Mouse (Mus musculus): ENCODE results near the gene Zdhhc22.
A peak's percentile ranks its signal among the peaks of the same experiment; 100 is the strongest.

Zdhhc22 gene

DNA sequence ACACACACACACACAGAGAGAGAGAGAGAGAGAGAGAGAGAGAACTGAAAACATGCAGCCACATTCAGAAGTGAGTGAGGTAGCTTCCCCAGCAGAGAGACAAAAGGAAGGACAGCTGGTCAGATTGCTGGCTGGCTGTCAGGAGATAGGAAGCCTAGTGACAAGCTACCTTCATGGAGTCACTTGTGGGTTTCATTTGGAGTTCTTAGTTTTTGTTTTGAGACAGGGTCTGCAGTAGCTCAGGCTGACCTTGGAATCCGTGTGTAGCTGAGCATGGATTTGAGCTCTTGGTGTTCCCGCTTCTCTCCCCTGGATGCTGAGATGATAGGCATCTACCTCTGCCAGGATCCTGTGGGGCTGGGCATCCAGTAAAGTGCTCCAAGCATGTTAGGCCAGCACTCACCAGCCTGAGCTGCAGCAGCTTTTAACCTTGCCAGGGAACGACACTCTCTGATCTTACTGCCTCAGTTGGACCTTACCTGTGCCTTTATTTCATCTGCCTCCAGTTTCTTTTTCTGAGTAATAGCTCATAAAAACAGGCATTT lies 29.4 kb downstream of the Zdhhc22 start:
- no peak for DNase-seq

- no peak for DNase-seq
These were observed 30.1 kb downstream of the Zdhhc22 start for GRCm38 (mm10) chr12:86960138-86960537.

DNA sequence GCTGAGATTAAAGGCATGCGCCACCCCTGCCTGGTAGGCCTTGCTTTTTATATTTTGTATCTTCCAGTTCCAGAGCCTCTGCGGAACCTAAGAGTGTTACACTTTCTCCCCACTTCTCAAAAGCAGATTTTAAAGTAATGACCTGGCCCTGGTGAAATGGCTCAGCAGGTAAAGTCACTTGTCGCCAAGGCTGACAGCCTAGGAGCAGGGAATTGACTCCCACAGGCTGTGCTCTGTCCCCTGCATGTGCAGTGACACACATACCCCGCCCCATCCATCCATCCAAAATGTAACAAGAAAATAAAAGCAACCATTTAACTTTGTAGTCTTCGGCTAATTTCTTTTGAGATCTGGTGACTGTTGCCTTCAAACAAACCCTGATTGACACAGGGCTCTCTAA lies 30.6 kb downstream of the Zdhhc22 start:
- DNase-seq: no peak

DNA sequence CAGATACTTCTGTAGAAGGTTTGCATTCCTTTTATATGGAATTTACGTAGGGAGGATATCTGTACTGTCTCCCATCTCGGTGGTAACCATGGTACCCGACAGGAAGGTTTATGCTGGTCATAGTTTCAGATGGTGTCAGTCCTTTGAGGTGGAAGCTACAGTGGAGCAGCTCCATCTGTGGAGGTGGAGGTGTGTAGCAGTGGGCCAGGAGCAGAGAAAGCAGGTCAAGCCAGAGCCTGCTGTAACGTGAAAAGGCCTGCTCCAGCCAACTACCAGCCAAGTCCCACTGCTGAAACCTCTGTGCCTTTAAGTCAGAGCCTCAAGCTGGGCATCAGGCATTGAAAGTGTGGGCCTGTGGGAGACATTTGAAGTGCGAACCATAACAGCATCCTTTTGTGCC lies 31.7 kb downstream of the Zdhhc22 start:
- DNase-seq: no peak

- DNase-seq: no peak
These were observed 34.3 kb downstream of the Zdhhc22 start for GRCm38 (mm10) chr12:86955894-86956293.

GRCm38 (mm10) chr12:86952331-86952850 lies 37.8 kb downstream of the Zdhhc22 start:
- no peak for DNase-seq

- no peak for DNase-seq
These were observed 39.3 kb downstream of the Zdhhc22 start for GRCm38 (mm10) chr12:86950961-86951360.

DNA sequence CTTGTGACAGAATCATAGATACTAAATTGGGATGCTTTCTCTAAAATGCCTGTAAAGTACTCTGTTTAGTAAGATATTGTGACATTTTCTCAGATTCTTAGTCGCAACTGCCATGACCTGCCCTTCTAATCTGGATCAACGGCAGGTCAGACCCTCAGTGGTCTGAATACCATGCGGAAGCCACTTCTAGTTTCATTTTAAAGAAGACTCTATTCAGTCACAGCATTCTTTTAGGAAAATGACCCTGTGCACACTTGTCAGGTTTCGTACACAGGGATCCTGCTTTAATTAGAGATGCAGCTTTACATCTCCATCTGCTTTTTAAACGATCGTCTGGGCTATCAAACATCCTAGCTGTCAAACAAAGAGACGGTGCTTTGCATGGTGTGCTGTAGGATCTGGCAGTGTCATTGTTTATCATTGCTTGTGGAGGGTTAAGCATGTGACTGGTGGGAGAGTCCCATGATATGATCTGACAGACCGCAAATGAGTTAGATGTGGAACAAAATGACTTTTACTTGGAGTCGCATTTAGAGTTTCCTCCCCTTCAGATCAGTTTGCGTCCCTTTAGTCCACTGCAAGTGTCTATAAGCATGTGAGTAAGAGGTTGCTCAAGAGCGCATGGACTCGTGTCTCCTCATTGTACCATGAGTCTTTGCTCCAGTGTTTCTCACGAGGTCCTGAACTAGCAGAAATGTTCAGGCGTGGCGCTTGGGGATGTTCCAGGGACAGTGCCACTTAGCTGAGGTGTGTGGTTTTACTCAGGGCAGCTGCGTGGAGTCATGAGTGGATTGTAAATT lies 39.9 kb downstream of the Zdhhc22 start:
- DNase-seq: no peak

DNA sequence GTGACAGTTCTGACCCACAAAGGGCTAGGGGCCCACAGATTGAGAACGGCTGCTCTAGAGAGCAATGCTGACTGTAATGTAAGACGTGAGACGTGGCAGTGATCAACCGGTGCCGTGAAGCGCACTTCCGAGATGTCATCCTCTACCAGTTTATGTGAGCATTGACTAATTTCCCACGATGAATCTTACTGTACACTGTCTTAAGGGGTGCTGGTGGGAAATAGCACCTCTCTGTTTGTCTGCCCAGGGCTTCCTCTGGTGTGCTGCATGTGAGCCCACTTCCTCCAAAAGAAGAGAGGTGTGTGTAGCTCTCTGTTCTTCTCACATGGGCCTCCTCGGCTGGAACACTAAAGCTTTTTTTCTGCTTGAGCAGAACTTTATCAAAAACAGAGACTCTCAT lies 40.7 kb downstream of the Zdhhc22 start:
- DNase-seq: no peak

GRCm38 (mm10) chr12:86948627-86949026 lies 41.6 kb downstream of the Zdhhc22 start:
- peak; percentile 37 to 61 for DNase-seq

- DNase-seq: peak; percentile 78 to 89
These were observed 42.4 kb downstream of the Zdhhc22 start for GRCm38 (mm10) chr12:86947681-86948401.

- DNase-seq: peak; percentile 97 to 100
These were observed 43.2 kb downstream of the Zdhhc22 start, which contains the start of gene Cipc for GRCm38 (mm10) chr12:86946862-86947574. Gene Cipc (plus strand): TSS chr12:86947043.

GRCm38 (mm10) chr12:86946301-86946781 lies 43.9 kb downstream of the Zdhhc22 start:
- no peak for DNase-seq

- peak; percentile 80 to 90 for DNase-seq
These were observed 45.1 kb downstream of the Zdhhc22 start for GRCm38 (mm10) chr12:86945126-86945525.

- no peak for DNase-seq
These were observed 46.8 kb downstream of the Zdhhc22 start for GRCm38 (mm10) chr12:86943421-86943820.

DNA sequence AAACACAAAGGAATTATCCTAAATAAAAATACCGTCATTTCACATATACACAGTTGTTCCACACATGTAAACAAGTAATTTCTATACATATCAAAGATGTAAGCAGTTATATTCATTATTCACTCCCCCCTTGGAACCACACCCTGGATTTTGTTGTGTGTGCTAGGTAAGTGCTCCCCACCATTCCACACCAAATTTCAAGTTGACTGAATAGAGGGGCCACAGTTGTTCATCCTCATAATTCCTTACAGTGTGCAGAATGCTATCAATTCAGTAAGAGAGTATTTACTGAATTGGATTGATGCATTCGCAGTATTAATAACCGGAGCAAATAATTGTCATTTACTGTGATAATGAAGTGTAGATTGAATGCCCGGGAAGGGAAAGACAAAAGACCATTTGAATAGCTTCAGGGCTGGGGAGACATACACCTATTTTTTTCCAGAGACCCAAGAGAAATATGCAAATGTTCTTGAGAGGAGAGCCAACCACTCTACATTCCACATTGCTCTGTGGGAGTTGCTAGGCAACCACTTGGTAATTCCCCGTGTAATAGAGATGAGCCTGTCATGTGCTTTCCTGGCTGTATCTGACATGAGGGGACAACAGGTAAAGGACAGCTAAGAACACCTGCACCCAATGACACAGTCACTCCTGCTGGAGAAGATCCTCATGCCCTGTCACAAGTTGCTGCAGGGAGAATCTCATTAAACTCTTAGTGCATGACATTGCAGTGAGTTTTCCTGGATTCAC lies 48.3 kb downstream of the Zdhhc22 start:
- DNase-seq: no peak

GRCm38 (mm10) chr12:86941173-86941572 lies 49.1 kb downstream of the Zdhhc22 start:
- peak in 1 of 2 experiments; percentile 27 for DNase-seq

- DNase-seq: peak; percentile 34 to 81
These were observed 51.7 kb downstream of the Zdhhc22 start for GRCm38 (mm10) chr12:86938571-86938970.

- peak in 1 of 2 experiments; percentile 46 for DNase-seq
These were observed 53.5 kb downstream of the Zdhhc22 start for GRCm38 (mm10) chr12:86936587-86937343.

GRCm38 (mm10) chr12:86935692-86936282 lies 54.4 kb downstream of the Zdhhc22 start:
- DNase-seq: peak in 1 of 2 experiments; percentile 18

DNA sequence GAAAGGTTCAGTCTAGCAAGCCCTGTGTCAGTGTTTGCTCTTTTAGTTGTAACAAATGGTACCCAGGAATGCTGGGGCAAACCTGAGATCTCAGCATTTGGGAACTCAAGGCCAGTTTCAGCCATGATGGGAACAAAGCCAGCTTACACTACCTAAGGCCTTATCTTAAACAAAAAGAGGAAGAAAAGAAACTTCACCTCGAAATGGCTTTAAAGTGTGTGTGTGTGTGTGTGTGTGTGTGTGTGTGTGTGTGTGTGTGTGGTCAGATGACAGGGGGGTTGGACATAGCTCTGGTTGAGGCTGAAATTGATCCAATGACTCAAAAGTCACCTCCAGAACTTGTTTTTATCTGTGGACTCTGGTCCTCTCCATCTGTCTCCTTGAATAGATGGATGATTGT lies 55.5 kb downstream of the Zdhhc22 start:
- DNase-seq: peak in 1 of 2 experiments; percentile 14

Data from kidney, postnatal 25 days (tissue).